Mouse (Mus musculus) myocyte (in vitro differentiated cells): ENCODE results near the gene Rilpl1. TPM values are rescaled to one million over a fixed set of nuclear protein-coding genes. Genes with fewer than 3 reads are reported as not detected.

Source experiments
- H3K27me3 ChIP-seq: one replicate; pipeline ENCODE4 v1.6.1; 2011; ENCODE audit not compliant: control insufficient read depth, insufficient read depth, insufficient read length
- H3K36me3 ChIP-seq: one replicate; pipeline ENCODE4 v1.6.1; 2011; ENCODE audit not compliant: control insufficient read depth, insufficient read depth
- H3K4me2 ChIP-seq: one replicate; pipeline ENCODE4 v1.6.1; 2011; ENCODE audit warnings: low read depth, control low read depth
- H3K4me3 ChIP-seq: one replicate; pipeline ENCODE4 v1.5.1; 2011; ENCODE audit warnings: mild to moderate bottlenecking, control low read depth, moderate library complexity
- H3K79me2 ChIP-seq: one replicate; pipeline ENCODE4 v1.6.1; 2011; ENCODE audit not compliant: control insufficient read depth, insufficient read depth
- H3ac ChIP-seq: one replicate; pipeline ENCODE4 v1.6.1; 2011; ENCODE audit not compliant: control insufficient read depth, insufficient read length
- CEBPB ChIP-seq: IDR thresholded peaks from 2 replicates; pipeline ENCODE4 v1.6.1; 2011; ENCODE audit warnings: mild to moderate bottlenecking, moderate library complexity; ENCODE audit not compliant: poor library complexity, insufficient read depth, severe bottlenecking
- E2F4 ChIP-seq: IDR thresholded peaks from one replicate; pipeline ENCODE4 v1.6.1; 2011; ENCODE audit warnings: mild to moderate bottlenecking, control low read depth, moderate library complexity; ENCODE audit not compliant: insufficient read depth
- MAX ChIP-seq: IDR thresholded peaks from one replicate; pipeline ENCODE4 v1.6.1; 2011; ENCODE audit warnings: low read depth, mild to moderate bottlenecking, control low read depth
- MYOD1 ChIP-seq, 3 experiments: IDR thresholded peaks; one replicate each; pipeline ENCODE4 v1.6.1; 2011; ENCODE audit warnings: control low read depth in 2 of 3, low read depth in 2 of 3, mild to moderate bottlenecking in 2 of 3, moderate library complexity in 1 of 3; ENCODE audit not compliant: insufficient read length in 2 of 3, control insufficient read depth in 1 of 3
- MYOG ChIP-seq, 3 experiments: IDR thresholded peaks; one replicate each; pipeline ENCODE4 v1.6.1; 2011; ENCODE audit warnings: control low read depth in 2 of 3, low read depth in 2 of 3, mild to moderate bottlenecking in 2 of 3; ENCODE audit not compliant: insufficient read length in 2 of 3, control insufficient read depth in 1 of 3, insufficient read depth in 1 of 3
- POLR2A ChIP-seq: IDR thresholded peaks from one replicate; pipeline ENCODE4 v1.6.1; 2011; ENCODE audit warnings: low read depth, mild to moderate bottlenecking, control low read depth, moderate library complexity; ENCODE audit not compliant: insufficient read length
- POLR2AphosphoS2 ChIP-seq: IDR thresholded peaks from one replicate; pipeline ENCODE4 v1.6.1; 2011; ENCODE audit warnings: low read depth, control low read depth; ENCODE audit not compliant: insufficient read length
- REST ChIP-seq: IDR thresholded peaks from one replicate; pipeline ENCODE4 v1.6.1; 2011; ENCODE audit warnings: mild to moderate bottlenecking, control low read depth, moderate library complexity; ENCODE audit not compliant: insufficient read depth, insufficient read length
- SRF ChIP-seq: IDR thresholded peaks from one replicate; pipeline ENCODE4 v1.6.1; 2011; ENCODE audit warnings: low read depth; ENCODE audit not compliant: control insufficient read depth, insufficient read length
- TCF12 ChIP-seq: IDR thresholded peaks from one replicate; pipeline ENCODE4 v1.6.1; 2011; ENCODE audit warnings: mild to moderate bottlenecking, control low read depth; ENCODE audit not compliant: poor library complexity, insufficient read depth, severe bottlenecking
- TCF3 ChIP-seq: IDR thresholded peaks from one replicate; pipeline ENCODE4 v1.6.1; 2011; ENCODE audit warnings: low read depth, control low read depth; ENCODE audit not compliant: insufficient read length
- USF1 ChIP-seq: IDR thresholded peaks from one replicate; pipeline ENCODE4 v1.6.1; 2011; ENCODE audit warnings: low read depth, mild to moderate bottlenecking, control low read depth, moderate library complexity
- polyA plus RNA-seq: library from polyadenylated mRNA; unstranded; fragments of >200 nt; fragmentation: generic; extraction: Trizol; gene quantifications from one replicate; pipeline ENCODE4 v1.2.1, GENCODE M21; 2012; ENCODE audit warnings: missing spikeins

Rilpl1 gene
- polyA plus RNA-seq, 1 experiment = 43.1 TPM

- Histone ChIP-seq H3K4me3 (peak within 1 kb of the TSS; percentile 93), H3K27me3 (no peaks in the 10 kb centered on the region), H3ac (peak within 1 kb of the TSS; percentile 31), H3K36me3 (no peaks in the 10 kb centered on the region), H3K79me2 (peaks cover 6% of the 10 kb centered on the region), H3K4me2 (peak within 1 kb of the TSS; percentile 82)
- peak; percentile 87 for TF ChIP-seq POLR2AphosphoS2
- TF ChIP-seq REST = no peak
- peak; percentile 90 for TF ChIP-seq POLR2A
- no peak for TF ChIP-seq TCF12
- peak; percentile 13 for TF ChIP-seq USF1
- no peak for TF ChIP-seq MAX
- no peak for TF ChIP-seq TCF3
These were observed 48.1 kb downstream of the Rilpl1 start, which contains the start of gene Snrnp35 for GRCm38 (mm10) chr5:124482966-124483654. Snrnp35 (plus strand) TSS chr5:124483134.

- H3K79me2 ChIP-seq = peaks cover 6% of the 10 kb centered on the region
- H3ac ChIP-seq = peak overlapping the region; percentile 31
- peak overlapping the region; percentile 93 for H3K4me3 ChIP-seq
- TF ChIP-seq MAX (no peak), SRF (no peak), E2F4 (no peak), TCF3 (no peak), CEBPB (no peak), USF1 (no peak), TCF12 (no peak)
- no peaks in the 10 kb centered on the region for H3K27me3 ChIP-seq
- peak overlapping the region; percentile 82 for H3K4me2 ChIP-seq
- H3K36me3 ChIP-seq = no peaks in the 10 kb centered on the region
These were observed 48.7 kb downstream of the Rilpl1 start for GRCm38 (mm10) chr5:124482436-124482965.

GRCm38 (mm10) chr5:124481714-124482113 lies 49.5 kb downstream of the Rilpl1 start:
- peak overlapping the region; percentile 82 for H3K4me2 ChIP-seq
- H3K4me3 ChIP-seq = peak overlapping the region; percentile 93
- H3ac ChIP-seq = no peak overlapping the region
- H3K79me2 ChIP-seq = peaks cover 6% of the 10 kb centered on the region
- no peak for TF ChIP-seq MAX
- no peak for TF ChIP-seq USF1
- no peak for TF ChIP-seq E2F4
- no peak for TF ChIP-seq SRF
- TF ChIP-seq POLR2A = no peak
- no peak for TF ChIP-seq TCF3
- TF ChIP-seq POLR2AphosphoS2 = no peak
- no peak for TF ChIP-seq REST
- TF ChIP-seq MYOG (IDR thresholded peaks at IDR 0.05; ENCODE audit: control insufficient read depth in 1 of 3, insufficient read depth in 1 of 3, insufficient read length in 2 of 3, low read depth in 2 of 3) = no peak
- no peak for TF ChIP-seq MYOD1 (IDR thresholded peaks at IDR 0.05; ENCODE audit: control insufficient read depth in 1 of 3, insufficient read length in 2 of 3, low read depth in 2 of 3)
- H3K27me3 ChIP-seq = no peaks in the 10 kb centered on the region
- no peaks in the 10 kb centered on the region for H3K36me3 ChIP-seq

GRCm38 (mm10) chr5:124480119-124480518 lies 51.1 kb downstream of the Rilpl1 start:
- Histone ChIP-seq H3K79me2 (peaks cover 6% of the 10 kb centered on the region), H3K4me3 (no peak overlapping the region), H3K4me2 (no peak overlapping the region), H3K36me3 (no peaks in the 10 kb centered on the region), H3K27me3 (no peaks in the 10 kb centered on the region), H3ac (no peak overlapping the region)
- no peak for TF ChIP-seq MAX
- TF ChIP-seq USF1 = no peak
- TF ChIP-seq TCF3 = no peak
- TF ChIP-seq REST = no peak
- no peak for TF ChIP-seq POLR2AphosphoS2
- no peak for TF ChIP-seq E2F4
- no peak for TF ChIP-seq MYOD1 (IDR thresholded peaks at IDR 0.05; ENCODE audit: control insufficient read depth in 1 of 3, insufficient read length in 2 of 3, low read depth in 2 of 3)
- TF ChIP-seq CEBPB = no peak
- TF ChIP-seq SRF = no peak
- no peak for TF ChIP-seq POLR2A
- TF ChIP-seq TCF12 = no peak
- no peak for TF ChIP-seq MYOG (IDR thresholded peaks at IDR 0.05; ENCODE audit: control insufficient read depth in 1 of 3, insufficient read depth in 1 of 3, insufficient read length in 2 of 3, low read depth in 2 of 3)

GRCm38 (mm10) chr5:124478873-124479204 lies 52.4 kb downstream of the Rilpl1 start:
- Histone ChIP-seq H3K79me2 (no peaks in the 10 kb centered on the region), H3ac (no peak overlapping the region), H3K27me3 (no peaks in the 10 kb centered on the region), H3K4me2 (peak overlapping the region; percentile 78), H3K4me3 (peak overlapping the region; percentile 57), H3K36me3 (no peaks in the 10 kb centered on the region)
- TF ChIP-seq E2F4 (no peak), USF1 (no peak), TCF12 (no peak), POLR2AphosphoS2 (no peak), REST (no peak), SRF (no peak), MAX (no peak), MYOD1 (IDR thresholded peaks at IDR 0.05; ENCODE audit: control insufficient read depth in 1 of 3, insufficient read length in 2 of 3, low read depth in 2 of 3) (no peak), CEBPB (no peak), TCF3 (no peak), MYOG (IDR thresholded peaks at IDR 0.05; ENCODE audit: control insufficient read depth in 1 of 3, insufficient read depth in 1 of 3, insufficient read length in 2 of 3, low read depth in 2 of 3) (no peak), POLR2A (no peak)
